Mouse (Mus musculus): Measurements from ENCODE around the gene Gm20388. TPM values are rescaled to one million over a fixed set of nuclear protein-coding genes. Genes with fewer than 3 reads are reported as not detected.

Gene Gm20388
- polyA plus RNA-seq, 1 experiment from 2014 or later = not detected

DNA sequence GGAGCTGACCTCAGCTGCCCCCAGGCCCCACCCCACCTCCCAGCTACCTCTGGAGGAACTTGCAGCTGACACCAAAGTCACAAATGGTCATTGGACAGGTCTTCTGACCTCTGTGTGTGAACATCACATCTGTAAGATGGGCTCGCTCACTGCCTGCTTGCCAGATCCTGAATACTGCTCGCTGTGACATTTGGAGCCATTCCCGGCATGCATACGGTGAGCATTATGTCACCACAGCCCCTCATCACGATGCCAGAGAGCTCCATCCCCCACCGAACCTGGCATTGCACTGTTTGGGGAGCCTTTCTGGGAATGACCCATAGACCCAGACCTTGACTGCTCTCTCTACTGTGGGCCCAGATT is 503.0 kb downstream of the Gm20388 start:
- WGBS = 76% methylated on average over 6 of the region's 6 CpGs
- no peak for ATAC-seq (ENCODE audit: insufficient number of reproducible peaks, insufficient read depth, low FRiP score, low TSS enrichment)
- H3K4me3 ChIP-seq = no peak overlapping the region
- peaks cover 83% of the 10 kb centered on the region for H3K4me1 ChIP-seq
- H3K36me3 ChIP-seq = no peaks in the 10 kb centered on the region
- no peak overlapping the region for H3K27ac ChIP-seq
- no peaks in the 10 kb centered on the region for H3K9me3 ChIP-seq
- H3K9ac ChIP-seq = no peak overlapping the region
- H3K4me2 ChIP-seq (replicated peaks) = no peak overlapping the region
- H3K27me3 ChIP-seq = no peaks in the 10 kb centered on the region

DNA sequence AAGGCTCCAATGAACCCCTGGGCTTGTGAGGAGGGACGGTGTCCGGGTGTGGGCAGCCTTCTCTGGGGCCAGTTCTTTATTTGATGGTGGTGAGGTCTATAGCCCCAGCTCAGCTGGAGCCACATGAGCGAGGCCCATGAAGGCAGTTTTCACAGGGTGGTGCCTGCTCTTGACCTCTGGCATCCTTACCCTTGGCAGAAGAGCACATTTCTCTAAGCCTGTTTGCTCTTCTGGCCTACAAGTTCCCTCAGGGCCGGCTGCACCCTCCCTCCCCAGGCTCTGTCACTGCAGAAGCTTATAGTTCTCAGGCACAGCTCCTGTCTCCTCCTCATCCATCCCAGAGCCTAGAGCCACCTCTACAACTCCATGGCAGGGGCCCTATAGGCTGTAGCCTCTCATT is 503.6 kb downstream of the Gm20388 start:
- peaks cover 79% of the 10 kb centered on the region for H3K4me1 ChIP-seq
- H3K9me3 ChIP-seq = no peaks in the 10 kb centered on the region
- H3K9ac ChIP-seq = 0 out of 2 replicates have a peak overlapping the region, but pooled peaks have one; percentile 2
- no peaks in the 10 kb centered on the region for H3K27me3 ChIP-seq
- no peaks in the 10 kb centered on the region for H3K36me3 ChIP-seq
- 83% methylated on average over 4 of the region's 4 CpGs for WGBS
- no peak overlapping the region for H3K27ac ChIP-seq
- no peak for ATAC-seq (ENCODE audit: insufficient number of reproducible peaks, insufficient read depth, low FRiP score, low TSS enrichment)
- H3K4me3 ChIP-seq = no peak overlapping the region
- no peak overlapping the region for H3K4me2 ChIP-seq (replicated peaks)

DNA sequence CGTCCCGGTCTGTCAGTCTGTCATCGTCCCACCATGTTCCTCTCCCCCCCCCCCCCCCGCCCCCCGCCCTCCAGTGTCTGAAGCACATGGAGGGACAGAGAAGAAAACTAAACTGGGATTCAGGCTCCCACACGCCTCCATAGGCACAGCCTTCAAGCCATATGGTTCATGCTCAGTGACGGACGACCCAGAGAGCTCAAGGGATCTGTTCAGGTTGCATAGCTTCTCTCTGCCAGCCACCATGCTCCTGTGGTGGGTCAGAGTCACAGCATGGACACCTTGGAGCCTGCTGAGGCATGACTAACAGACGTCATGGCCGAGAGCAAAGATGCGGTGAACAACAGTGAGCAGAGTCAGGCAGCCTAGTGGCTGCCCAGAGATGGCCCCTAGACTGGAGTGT is 504.8 kb downstream of the Gm20388 start:
- H3K9ac ChIP-seq = no peak overlapping the region
- no peak overlapping the region for H3K27ac ChIP-seq
- H3K4me3 ChIP-seq = no peak overlapping the region
- H3K27me3 ChIP-seq = no peaks in the 10 kb centered on the region
- WGBS = 52% methylated on average over 11 of the region's 11 CpGs
- H3K36me3 ChIP-seq = no peaks in the 10 kb centered on the region
- H3K4me2 ChIP-seq (replicated peaks) = no peak overlapping the region
- no peaks in the 10 kb centered on the region for H3K9me3 ChIP-seq
- no peak for ATAC-seq (ENCODE audit: insufficient number of reproducible peaks, insufficient read depth, low FRiP score, low TSS enrichment)
- peaks cover 78% of the 10 kb centered on the region for H3K4me1 ChIP-seq

DNA sequence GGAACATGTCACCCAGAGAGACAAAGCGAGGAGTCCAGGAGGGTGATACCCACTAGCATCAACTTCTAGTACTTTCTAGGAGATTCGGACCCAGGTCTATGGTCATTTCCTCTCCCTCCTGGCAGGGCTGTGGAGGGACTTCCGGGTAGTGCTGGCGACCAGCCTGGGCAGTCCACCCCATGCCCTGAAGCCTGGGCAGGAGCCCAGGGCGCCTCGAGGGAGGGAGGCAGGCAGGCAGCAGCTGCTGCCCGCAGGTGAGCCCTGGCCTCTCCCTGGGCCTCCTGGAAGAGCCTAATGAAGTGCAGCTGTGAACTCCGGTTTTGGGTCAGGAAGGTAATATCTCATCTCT is 505.5 kb downstream of the Gm20388 start:
- WGBS = 33% methylated on average over 7 of the region's 8 CpGs
- H3K9me3 ChIP-seq = no peaks in the 10 kb centered on the region
- H3K9ac ChIP-seq = peak overlapping the region; percentile 35
- H3K4me2 ChIP-seq (replicated peaks) = peak overlapping the region; percentile 42
- peak; percentile 1; the same call in 1 of the 2 replicates for ATAC-seq (ENCODE audit: insufficient number of reproducible peaks, insufficient read depth, low FRiP score, low TSS enrichment)
- H3K27me3 ChIP-seq = no peaks in the 10 kb centered on the region
- H3K4me1 ChIP-seq = peaks cover 77% of the 10 kb centered on the region
- H3K27ac ChIP-seq = peak overlapping the region; percentile 93
- H3K4me3 ChIP-seq = 0 out of 2 replicates have a peak overlapping the region, but pooled peaks have one; percentile 4
- no peaks in the 10 kb centered on the region for H3K36me3 ChIP-seq

DNA sequence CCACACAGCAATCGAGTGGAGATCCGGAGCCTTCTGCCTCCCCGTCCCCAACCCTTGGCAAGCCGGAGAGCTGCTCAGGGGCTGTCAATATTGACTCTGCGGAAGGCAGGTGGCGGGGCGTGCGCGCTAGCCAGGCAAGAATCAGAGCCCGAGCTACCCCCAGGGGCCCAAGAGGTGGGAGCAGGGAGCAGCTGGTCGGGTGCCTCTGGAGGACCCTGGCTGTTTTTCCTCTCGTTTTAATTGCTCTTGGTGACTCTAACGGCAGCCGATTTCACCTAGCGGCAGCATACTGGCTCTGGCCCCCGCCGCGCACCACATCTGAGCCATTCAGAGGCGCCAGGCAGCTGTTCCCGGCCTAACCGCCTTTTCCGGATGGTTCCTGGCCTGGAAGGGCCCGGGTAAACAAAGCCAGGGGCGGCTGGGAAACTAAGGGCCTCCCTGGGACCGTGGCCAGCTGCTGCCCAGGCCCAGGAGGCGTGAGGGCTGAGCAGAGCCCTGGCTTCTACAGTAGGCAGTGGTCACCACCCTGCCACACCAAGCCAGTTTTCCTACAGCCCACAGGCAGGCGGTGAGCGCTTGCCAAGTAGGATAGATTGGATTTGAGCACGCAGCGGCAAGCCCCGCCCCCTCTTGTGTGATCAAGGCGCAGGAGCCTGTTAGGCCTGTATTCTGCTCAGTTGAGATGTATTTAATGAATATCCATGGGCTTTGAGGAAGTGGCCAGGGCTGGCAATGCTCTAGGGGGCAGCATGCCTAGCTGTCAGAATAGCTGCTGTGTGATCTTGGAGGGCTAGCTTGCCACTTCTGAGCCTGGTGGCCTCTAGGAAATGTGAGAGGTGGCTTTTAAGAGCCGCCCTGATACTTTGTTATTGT is 506.1 kb downstream of the Gm20388 start:
- Histone ChIP-seq H3K4me1 (peaks cover 77% of the 10 kb centered on the region), H3K4me2 (replicated peaks) (peak overlapping the region; percentile 42), H3K9ac (peak overlapping the region; percentile 35), H3K27me3 (no peaks in the 10 kb centered on the region), H3K27ac (peak overlapping the region; percentile 93), H3K4me3 (0 out of 2 replicates have a peak overlapping the region, but pooled peaks have one; percentile 4), H3K9me3 (no peaks in the 10 kb centered on the region), H3K36me3 (no peaks in the 10 kb centered on the region)
- ATAC-seq (ENCODE audit: insufficient number of reproducible peaks, insufficient read depth, low FRiP score, low TSS enrichment) = peak; percentile 65
- 3% methylated on average over 33 of the region's 33 CpGs for WGBS

DNA sequence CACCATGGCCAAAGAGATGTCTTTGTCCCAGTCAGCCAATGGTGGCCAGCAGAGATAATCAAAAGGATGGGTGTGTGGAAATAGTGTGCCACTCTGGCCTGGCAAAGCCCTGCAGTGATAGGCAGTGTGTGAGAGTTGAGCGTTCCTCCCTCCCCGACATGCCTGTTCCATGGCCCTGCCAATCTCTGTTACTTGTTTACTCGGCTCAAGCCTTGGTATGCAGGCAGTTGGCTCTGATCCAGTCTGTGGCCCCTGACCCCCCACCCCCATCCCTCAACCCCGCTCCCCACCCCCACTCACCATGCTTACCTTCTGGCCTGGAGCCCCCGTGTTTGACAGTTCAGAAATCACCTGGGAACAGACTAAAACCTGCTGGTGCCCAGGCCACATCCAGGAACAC is 507.5 kb downstream of the Gm20388 start:
- 44% methylated on average over 5 of the region's 5 CpGs for WGBS
- Histone ChIP-seq H3K9me3 (no peaks in the 10 kb centered on the region), H3K4me2 (replicated peaks) (no peak overlapping the region), H3K4me1 (peaks cover 79% of the 10 kb centered on the region), H3K27ac (0 out of 2 replicates have a peak overlapping the region, but pooled peaks have one; percentile 93), H3K4me3 (no peak overlapping the region), H3K9ac (no peak overlapping the region), H3K27me3 (0 out of 2 replicates have a peak, but pooled peaks cover 3% of the 10 kb centered on the region), H3K36me3 (no peaks in the 10 kb centered on the region)
- ATAC-seq (ENCODE audit: insufficient number of reproducible peaks, insufficient read depth, low FRiP score, low TSS enrichment) = no peak

DNA sequence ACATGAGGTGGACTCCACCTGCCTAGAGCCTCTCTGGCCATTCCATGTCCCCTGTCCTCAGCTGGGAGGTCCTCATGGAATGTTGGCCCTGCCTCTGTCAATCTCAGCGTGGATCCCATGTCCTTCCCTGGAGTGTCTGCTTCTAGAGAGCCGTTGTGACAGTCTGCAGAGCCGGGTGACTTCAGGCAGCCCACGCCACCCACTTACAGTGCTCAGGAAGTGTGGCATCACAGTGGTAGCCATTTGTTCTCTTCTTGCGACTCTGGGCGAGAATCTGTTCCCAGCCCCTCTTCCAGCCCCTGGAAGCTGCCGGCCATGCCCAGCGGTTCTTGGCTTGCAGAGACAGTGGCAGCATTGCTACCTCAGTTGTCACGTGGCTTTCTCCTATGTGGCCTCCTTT is 509.0 kb downstream of the Gm20388 start:
- Histone ChIP-seq H3K9ac (no peak overlapping the region), H3K27ac (no peak overlapping the region), H3K36me3 (no peaks in the 10 kb centered on the region), H3K9me3 (no peaks in the 10 kb centered on the region), H3K4me1 (peaks cover 89% of the 10 kb centered on the region), H3K27me3 (0 out of 2 replicates have a peak, but pooled peaks cover 3% of the 10 kb centered on the region), H3K4me2 (replicated peaks) (no peak overlapping the region), H3K4me3 (no peak overlapping the region)
- no peak for ATAC-seq (ENCODE audit: insufficient number of reproducible peaks, insufficient read depth, low FRiP score, low TSS enrichment)
- WGBS = 77% methylated on average over 9 of the region's 9 CpGs

DNA sequence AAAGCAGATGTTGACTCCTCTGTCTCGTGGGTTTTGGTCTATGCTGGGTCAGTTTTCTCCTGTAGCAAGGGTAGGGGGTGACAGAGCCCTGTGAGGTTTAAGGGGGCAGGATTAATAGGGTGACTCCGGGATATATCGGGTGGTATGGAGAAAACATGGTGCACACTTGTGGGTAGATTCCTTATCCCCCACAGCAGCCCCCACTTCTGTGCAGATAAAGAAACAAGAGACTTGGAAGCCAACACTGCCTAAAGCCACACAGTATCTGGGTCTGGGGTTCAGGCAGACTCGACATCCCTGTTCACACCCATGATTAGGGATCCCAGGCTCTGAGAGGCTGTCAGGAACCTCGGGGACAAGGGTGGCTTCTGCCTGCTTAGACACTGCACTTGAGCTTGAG is 509.6 kb downstream of the Gm20388 start:
- 70% methylated on average over 5 of the region's 5 CpGs for WGBS
- Histone ChIP-seq H3K4me1 (peaks cover 91% of the 10 kb centered on the region), H3K4me2 (replicated peaks) (no peak overlapping the region), H3K9me3 (no peaks in the 10 kb centered on the region), H3K9ac (no peak overlapping the region), H3K27ac (no peak overlapping the region), H3K27me3 (0 out of 2 replicates have a peak, but pooled peaks cover 3% of the 10 kb centered on the region), H3K36me3 (no peaks in the 10 kb centered on the region), H3K4me3 (no peak overlapping the region)
- ATAC-seq (ENCODE audit: insufficient number of reproducible peaks, insufficient read depth, low FRiP score, low TSS enrichment) = no peak

DNA sequence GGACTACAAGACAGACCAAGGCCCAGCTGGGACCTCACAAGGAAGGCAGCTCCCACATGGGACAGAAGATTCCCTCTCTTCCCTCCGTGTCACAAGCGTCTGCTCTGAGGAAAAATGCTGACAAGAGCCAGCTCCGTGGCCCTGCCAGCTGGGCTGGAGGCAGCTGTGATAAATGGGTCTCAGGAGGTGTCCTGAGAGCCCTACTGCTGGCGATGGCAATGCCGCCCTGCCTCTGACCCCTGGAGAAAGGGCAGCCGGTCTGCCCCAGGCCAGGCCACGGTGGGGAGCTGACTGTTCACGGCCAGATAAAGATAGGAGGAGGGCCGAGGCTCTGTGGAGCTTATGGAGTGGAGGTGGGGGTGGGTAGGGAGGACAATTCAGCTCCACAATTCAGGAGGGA is 511.0 kb downstream of the Gm20388 start:
- WGBS = 14% methylated on average over 9 of the region's 9 CpGs
- H3K4me1 ChIP-seq = peaks cover 91% of the 10 kb centered on the region
- H3K36me3 ChIP-seq = no peaks in the 10 kb centered on the region
- H3K9me3 ChIP-seq = no peaks in the 10 kb centered on the region
- ATAC-seq (ENCODE audit: insufficient number of reproducible peaks, insufficient read depth, low FRiP score, low TSS enrichment) = no peak
- no peak overlapping the region for H3K4me3 ChIP-seq
- 0 out of 2 replicates have a peak, but pooled peaks cover 3% of the 10 kb centered on the region for H3K27me3 ChIP-seq
- H3K9ac ChIP-seq = no peak overlapping the region
- no peak overlapping the region for H3K27ac ChIP-seq
- H3K4me2 ChIP-seq (replicated peaks) = no peak overlapping the region

DNA sequence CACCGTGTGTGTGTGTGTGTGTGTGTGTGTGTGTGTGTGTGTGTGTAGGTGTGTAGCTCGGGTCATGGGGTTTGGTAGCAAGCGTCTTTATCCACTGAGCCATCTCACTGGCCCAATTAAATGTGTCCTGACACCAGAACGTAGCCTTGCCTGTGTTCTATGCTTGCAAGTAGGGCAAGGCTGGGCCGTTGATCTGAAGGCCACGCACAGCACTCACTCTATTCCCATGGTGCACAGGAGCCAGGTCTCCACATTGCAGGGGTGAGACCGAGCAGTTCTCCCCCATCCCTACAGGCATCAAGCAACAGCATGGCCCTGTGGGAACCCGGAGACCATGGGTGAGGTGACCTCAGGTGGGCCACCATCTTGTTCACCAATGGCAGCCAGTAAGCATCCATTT is 511.6 kb downstream of the Gm20388 start:
- WGBS = 76% methylated on average over 8 of the region's 8 CpGs

DNA sequence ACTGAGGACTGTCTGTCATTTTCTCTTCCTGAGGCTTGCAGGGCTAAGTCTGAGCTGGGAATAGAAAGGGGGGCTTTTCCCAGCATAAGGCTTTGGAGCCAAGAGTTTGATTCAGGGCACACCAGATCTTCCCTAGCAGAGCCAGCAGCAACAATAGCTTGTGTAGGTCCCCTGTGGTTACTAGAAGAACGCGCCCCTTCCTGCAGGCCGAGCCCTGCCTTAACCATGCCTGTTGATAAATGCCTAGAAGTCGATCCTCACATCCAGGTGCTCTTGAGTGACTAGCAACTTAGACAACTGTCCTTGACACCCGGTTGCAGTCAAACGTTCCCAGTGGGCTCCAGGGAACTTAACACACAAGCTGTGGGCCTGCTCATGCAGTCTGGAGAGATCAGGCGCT is 512.9 kb downstream of the Gm20388 start:
- peaks cover 90% of the 10 kb centered on the region for H3K4me1 ChIP-seq
- 0 out of 2 replicates have a peak, but pooled peaks cover 3% of the 10 kb centered on the region for H3K27me3 ChIP-seq
- no peak overlapping the region for H3K4me3 ChIP-seq
- no peak for ATAC-seq (ENCODE audit: insufficient number of reproducible peaks, insufficient read depth, low FRiP score, low TSS enrichment)
- H3K27ac ChIP-seq = 0 out of 2 replicates have a peak overlapping the region, but pooled peaks have one; percentile 91
- WGBS = 42% methylated on average over 7 of the region's 7 CpGs
- no peaks in the 10 kb centered on the region for H3K36me3 ChIP-seq
- H3K4me2 ChIP-seq (replicated peaks) = no peak overlapping the region
- no peaks in the 10 kb centered on the region for H3K9me3 ChIP-seq
- no peak overlapping the region for H3K9ac ChIP-seq

More for the DNA sequence above, 511.6 kb downstream of the Gm20388 start:
- H3K27ac ChIP-seq = peak overlapping the region; percentile 9; the same call in 1 of the 2 replicates
- H3K36me3 ChIP-seq = no peaks in the 10 kb centered on the region
- 0 out of 2 replicates have a peak, but pooled peaks cover 3% of the 10 kb centered on the region for H3K27me3 ChIP-seq
- no peak overlapping the region for H3K9ac ChIP-seq
- ATAC-seq (ENCODE audit: insufficient number of reproducible peaks, insufficient read depth, low FRiP score, low TSS enrichment) = no peak
- H3K4me3 ChIP-seq = no peak overlapping the region
- no peaks in the 10 kb centered on the region for H3K9me3 ChIP-seq
- no peak overlapping the region for H3K4me2 ChIP-seq (replicated peaks)
- peaks cover 91% of the 10 kb centered on the region for H3K4me1 ChIP-seq

DNA sequence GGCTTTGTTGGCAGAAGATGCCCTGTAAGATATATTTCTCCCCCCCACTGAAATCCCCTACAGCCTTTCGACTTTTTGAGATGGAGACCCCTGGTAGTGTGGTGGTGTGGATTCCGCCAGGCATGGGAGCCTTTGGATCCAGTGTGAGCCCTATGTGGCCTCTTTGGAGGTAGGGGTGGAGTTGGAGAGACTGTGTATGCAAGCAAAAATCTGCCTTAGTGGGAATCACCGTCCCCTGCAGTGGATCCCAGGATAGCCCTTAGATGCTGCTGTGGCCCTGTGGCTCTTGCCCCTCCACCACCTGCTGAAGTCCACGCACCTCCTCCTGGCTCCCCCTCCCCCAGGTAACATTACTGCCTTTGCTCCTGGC is 514.2 kb downstream of the Gm20388 start:
- H3K27ac ChIP-seq = peak overlapping the region; percentile 91
- no peak overlapping the region for H3K4me2 ChIP-seq (replicated peaks)
- peak overlapping the region; percentile 21; the same call in 1 of the 2 replicates for H3K9ac ChIP-seq
- 27% methylated on average over 4 of the region's 4 CpGs for WGBS
- H3K36me3 ChIP-seq = no peaks in the 10 kb centered on the region
- peaks cover 88% of the 10 kb centered on the region for H3K4me1 ChIP-seq
- no peak for ATAC-seq (ENCODE audit: insufficient number of reproducible peaks, insufficient read depth, low FRiP score, low TSS enrichment)
- no peaks in the 10 kb centered on the region for H3K9me3 ChIP-seq
- H3K27me3 ChIP-seq = 0 out of 2 replicates have a peak, but pooled peaks cover 3% of the 10 kb centered on the region
- H3K4me3 ChIP-seq = no peak overlapping the region
